Mouse (Mus musculus) intestine, embryonic 15.5 days (tissue): Measurements from ENCODE around the gene Flad1. TPM values are rescaled to one million over a fixed set of nuclear protein-coding genes. Genes with fewer than 3 reads are reported as not detected.
A peak's percentile ranks its signal among the peaks of the same experiment; 100 is the strongest.

ENCODE experiments used
- ATAC-seq: fragments of 200-750 bp; cut with Nextera tagmentation; 2 replicates; pipeline ENCODE4 v1.8.0; 2017; ENCODE audit warnings: moderate TSS enrichment, moderate library complexity
- H3K27ac ChIP-seq: fragments of 300-500 bp; sonication (generic); 2 replicates; pipeline ENCODE4 v1.5.1; 2015; ENCODE audit warnings: mild to moderate bottlenecking, inconsistent platforms
- H3K27me3 ChIP-seq: fragments of 300-500 bp; sonication (generic); replicated peaks from 2 replicates; pipeline ENCODE4 v1.6.1; 2015; ENCODE audit warnings: inconsistent platforms
- H3K36me3 ChIP-seq: fragments of 300-500 bp; sonication (generic); 2 replicates; pipeline ENCODE4 v1.6.1; 2015; ENCODE audit warnings: inconsistent platforms
- H3K4me1 ChIP-seq: fragments of 300-500 bp; sonication (generic); replicated peaks from 2 replicates; pipeline ENCODE4 v1.6.1; 2015; ENCODE audit warnings: inconsistent platforms
- H3K4me2 ChIP-seq: fragments of 300-500 bp; sonication (generic); replicated peaks from 2 replicates; pipeline ENCODE4 v1.6.1; 2015; ENCODE audit warnings: mild to moderate bottlenecking, inconsistent platforms
- H3K4me3 ChIP-seq: fragments of 300-500 bp; sonication (generic); replicated peaks from 2 replicates; pipeline ENCODE4 v1.5.1; 2015; ENCODE audit warnings: inconsistent platforms
- H3K9ac ChIP-seq: fragments of 300-500 bp; sonication (generic); 2 replicates; pipeline ENCODE4 v1.6.1; 2015; ENCODE audit warnings: inconsistent platforms
- H3K9me3 ChIP-seq: fragments of 300-500 bp; sonication (generic); 2 replicates; pipeline ENCODE4 v1.6.1; 2016; ENCODE audit warnings: inconsistent platforms
- WGBS: fragments of 180-500 bp; shearing (Covaris S2); methylation state at CpG from one replicate; pipeline ENCODE4 v1.1.7; 2015; 5-methylcytosine and 5-hydroxymethylcytosine counted together
- polyA plus RNA-seq: library from polyadenylated mRNA; unstranded; fragments of >200 nt; fragmentation: Nextera tagmentation; extraction: Ambion mirVana; gene quantifications from 2 replicates; pipeline ENCODE4 v1.2.1, GENCODE M21; 2015

The Flad1 gene
- polyA plus RNA-seq, 1 experiment from 2014 or later = 32.9 TPM

DNA sequence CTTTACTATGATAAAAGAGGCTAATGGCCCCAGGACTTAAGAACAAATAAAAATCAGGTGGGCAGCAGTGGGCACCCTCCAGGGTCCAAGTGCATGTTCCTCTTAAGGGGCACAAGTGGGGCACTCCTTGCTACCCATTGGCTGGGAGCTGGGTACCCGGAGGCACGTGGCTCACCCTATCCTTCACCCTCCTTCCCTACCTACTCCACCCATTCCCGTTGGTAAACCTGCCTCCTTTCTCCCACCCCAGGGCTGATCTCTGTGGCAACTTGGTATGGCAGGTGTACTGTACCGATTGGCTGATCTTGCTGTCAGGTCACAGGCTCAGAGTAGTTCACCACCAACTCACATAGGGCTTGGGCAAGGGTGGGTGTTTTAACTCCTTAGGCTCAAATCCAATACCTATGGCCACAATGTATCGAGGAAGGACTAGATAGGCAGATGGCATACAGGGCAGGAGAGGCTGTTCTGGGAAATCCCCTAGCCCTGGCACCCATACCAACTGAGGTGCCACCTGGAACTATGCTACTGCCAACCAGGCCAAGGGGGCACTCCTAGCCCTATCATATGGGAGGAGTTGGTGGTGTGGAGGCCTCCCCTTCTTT, 27.9 kb downstream of the Flad1 start:
- Histone ChIP-seq H3K4me1 (peaks cover 58% of the 10 kb centered on the region), H3K4me3 (no peak overlapping the region), H3K27me3 (no peaks in the 10 kb centered on the region), H3K27ac (no peak overlapping the region), H3K9ac (no peak overlapping the region), H3K36me3 (peaks cover 9% of the 10 kb centered on the region; the same call in 1 of the 2 replicates), H3K9me3 (no peaks in the 10 kb centered on the region), H3K4me2 (no peak overlapping the region)
- ATAC-seq = no peak
- WGBS = 85% methylated on average over 5 of the region's 5 CpGs

DNA sequence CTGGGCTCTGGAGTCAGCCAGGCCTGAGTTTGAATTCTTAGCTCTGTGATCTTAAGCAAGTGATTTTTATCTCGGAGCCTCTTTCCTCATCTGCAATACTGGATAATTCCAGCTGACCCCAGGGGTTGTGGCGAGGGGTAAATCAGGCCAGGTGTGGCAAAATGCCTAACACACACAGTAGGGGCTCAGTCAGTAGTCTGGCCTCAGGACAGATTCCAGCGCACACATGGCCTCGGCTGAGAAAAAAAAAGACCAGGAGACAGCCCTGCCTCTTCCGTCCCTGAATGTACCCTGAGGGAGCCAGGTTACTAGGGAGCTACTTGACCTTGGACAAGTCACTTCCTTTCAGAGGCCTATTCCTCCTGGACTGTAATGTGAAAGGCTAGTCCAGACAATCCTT, 28.7 kb downstream of the Flad1 start:
- Histone ChIP-seq H3K4me3 (no peak overlapping the region), H3K27ac (no peak overlapping the region), H3K4me2 (no peak overlapping the region), H3K9me3 (no peaks in the 10 kb centered on the region), H3K9ac (no peak overlapping the region), H3K27me3 (no peaks in the 10 kb centered on the region), H3K4me1 (peaks cover 60% of the 10 kb centered on the region), H3K36me3 (peaks cover 9% of the 10 kb centered on the region; the same call in 1 of the 2 replicates)
- WGBS = 78% methylated on average over 5 of the region's 5 CpGs
- ATAC-seq = no peak

DNA sequence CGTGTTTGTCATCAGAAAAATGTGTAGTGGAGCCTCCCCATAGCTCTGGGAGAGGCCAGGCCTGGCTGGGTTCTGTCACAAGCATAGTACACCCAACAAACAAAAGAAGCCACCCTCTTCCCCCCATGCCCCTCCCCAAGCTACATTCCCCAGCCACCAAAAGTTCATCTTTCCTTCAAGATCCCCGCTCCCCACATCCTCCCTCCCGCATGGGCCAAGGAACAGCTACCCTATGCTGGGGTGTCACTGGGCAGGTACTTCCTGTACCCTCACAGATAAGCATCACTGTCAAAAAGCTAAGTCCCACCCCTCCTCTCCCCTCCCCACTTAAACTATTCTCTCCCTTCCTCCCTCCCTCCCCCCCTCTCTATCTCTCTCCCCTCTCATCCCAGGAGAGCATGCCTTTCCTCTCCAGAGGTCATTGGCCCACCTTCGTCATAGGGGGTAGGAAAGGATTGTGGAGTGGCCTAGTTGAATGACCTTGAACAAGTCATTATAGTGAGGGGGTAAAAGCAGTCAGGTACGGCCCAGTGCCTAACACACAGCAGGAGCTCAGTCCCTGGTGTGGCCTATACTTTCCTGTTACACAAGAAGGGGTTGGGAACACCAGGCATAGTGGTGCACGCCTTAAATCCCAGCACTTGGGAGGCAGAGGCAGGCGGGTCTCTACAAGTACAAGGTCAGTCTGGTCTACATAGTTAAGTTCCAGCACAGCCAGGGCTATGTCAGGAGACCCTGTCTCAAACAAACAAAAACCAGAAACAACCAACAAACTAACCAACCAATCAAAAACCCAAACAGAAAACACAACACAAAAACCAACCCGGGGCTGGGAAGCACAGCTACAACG, 29.4 kb downstream of the Flad1 start:
- H3K4me3 ChIP-seq = no peak overlapping the region
- H3K9me3 ChIP-seq = no peaks in the 10 kb centered on the region
- H3K9ac ChIP-seq = no peak overlapping the region
- peaks cover 9% of the 10 kb centered on the region; the same call in 1 of the 2 replicates for H3K36me3 ChIP-seq
- H3K4me2 ChIP-seq = no peak overlapping the region
- no peaks in the 10 kb centered on the region for H3K27me3 ChIP-seq
- WGBS = 83% methylated on average over 9 of the region's 9 CpGs
- no peak for ATAC-seq
- no peak overlapping the region for H3K27ac ChIP-seq
- H3K4me1 ChIP-seq = peaks cover 58% of the 10 kb centered on the region

DNA sequence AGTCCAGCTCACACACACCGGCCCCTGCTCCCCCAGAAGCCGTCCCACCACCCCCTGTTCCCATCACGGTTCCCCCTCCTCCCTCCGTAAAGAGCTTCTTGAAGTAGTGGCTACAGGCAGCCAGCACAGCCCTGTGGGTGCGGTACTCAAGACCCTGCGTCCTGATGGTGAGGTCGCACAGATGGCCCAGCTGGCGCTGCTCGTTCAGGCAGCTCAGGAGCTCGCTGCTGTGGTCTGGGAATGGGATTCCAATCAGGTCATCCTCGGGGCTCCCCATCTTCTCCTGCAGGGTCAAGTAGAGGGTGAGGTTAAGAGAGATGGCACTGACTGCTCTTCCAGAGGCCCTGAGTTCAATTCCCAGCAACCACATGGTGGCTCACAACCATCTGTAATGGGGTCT, 30.4 kb downstream of the Flad1 start:
- 77% methylated on average over 11 of the region's 11 CpGs for WGBS
- Histone ChIP-seq H3K9me3 (no peaks in the 10 kb centered on the region), H3K4me1 (peaks cover 48% of the 10 kb centered on the region), H3K36me3 (peaks cover 9% of the 10 kb centered on the region; the same call in 1 of the 2 replicates), H3K27me3 (no peaks in the 10 kb centered on the region), H3K4me2 (no peak overlapping the region), H3K9ac (no peak overlapping the region), H3K4me3 (no peak overlapping the region), H3K27ac (no peak overlapping the region)
- ATAC-seq = no peak

DNA sequence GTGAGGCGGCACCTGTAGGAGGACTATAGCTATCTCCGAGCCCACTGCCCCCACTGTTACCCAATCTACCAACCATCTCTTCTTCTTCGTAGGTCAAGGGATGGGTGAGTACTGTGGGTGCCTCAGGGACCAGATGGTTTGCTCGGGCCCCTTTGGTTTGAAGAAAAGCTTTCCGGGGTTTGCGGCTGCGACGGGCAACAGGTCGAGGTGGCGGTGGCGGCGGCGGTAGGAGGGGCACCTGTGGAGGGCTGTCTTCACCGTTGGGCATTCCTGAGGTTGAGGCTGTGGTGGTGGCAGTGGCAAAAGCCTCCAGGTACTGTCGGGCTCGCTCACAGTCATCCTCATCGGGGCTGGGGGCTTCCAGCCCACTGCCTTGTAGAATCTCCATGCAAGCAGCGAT, 31.0 kb downstream of the Flad1 start:
- Histone ChIP-seq H3K27ac (no peak overlapping the region), H3K4me1 (peaks cover 44% of the 10 kb centered on the region), H3K9ac (no peak overlapping the region), H3K9me3 (no peaks in the 10 kb centered on the region), H3K36me3 (peaks cover 9% of the 10 kb centered on the region; the same call in 1 of the 2 replicates), H3K4me3 (no peak overlapping the region), H3K4me2 (no peak overlapping the region), H3K27me3 (no peaks in the 10 kb centered on the region)
- WGBS = 91% methylated on average over 18 of the region's 18 CpGs
- no peak for ATAC-seq

DNA sequence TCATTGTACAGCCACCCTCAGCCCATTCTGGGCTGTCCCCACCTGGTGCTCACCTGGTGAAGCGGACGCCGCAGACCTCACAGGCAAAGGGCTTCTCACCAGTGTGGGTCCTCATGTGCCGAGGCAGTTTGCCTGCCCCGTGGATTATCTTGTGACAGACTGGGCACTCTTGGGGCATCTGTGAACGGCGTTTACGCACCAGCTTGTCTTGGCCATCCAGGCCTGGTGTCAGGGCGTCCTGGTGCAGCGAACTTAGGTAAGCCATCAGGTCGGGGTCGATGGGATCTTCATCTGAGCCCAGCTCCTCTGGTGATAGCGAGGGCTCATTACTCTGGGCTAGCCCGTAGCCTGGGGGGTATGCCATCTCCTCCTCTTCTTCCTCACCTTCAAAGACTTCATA, 31.4 kb downstream of the Flad1 start:
- Histone ChIP-seq H3K27me3 (no peaks in the 10 kb centered on the region), H3K9me3 (no peaks in the 10 kb centered on the region), H3K4me3 (no peak overlapping the region), H3K9ac (no peak overlapping the region), H3K27ac (no peak overlapping the region), H3K4me1 (peaks cover 40% of the 10 kb centered on the region), H3K4me2 (no peak overlapping the region), H3K36me3 (peaks cover 9% of the 10 kb centered on the region; the same call in 1 of the 2 replicates)
- no peak for ATAC-seq
- WGBS = 90% methylated on average over 14 of the region's 14 CpGs

DNA sequence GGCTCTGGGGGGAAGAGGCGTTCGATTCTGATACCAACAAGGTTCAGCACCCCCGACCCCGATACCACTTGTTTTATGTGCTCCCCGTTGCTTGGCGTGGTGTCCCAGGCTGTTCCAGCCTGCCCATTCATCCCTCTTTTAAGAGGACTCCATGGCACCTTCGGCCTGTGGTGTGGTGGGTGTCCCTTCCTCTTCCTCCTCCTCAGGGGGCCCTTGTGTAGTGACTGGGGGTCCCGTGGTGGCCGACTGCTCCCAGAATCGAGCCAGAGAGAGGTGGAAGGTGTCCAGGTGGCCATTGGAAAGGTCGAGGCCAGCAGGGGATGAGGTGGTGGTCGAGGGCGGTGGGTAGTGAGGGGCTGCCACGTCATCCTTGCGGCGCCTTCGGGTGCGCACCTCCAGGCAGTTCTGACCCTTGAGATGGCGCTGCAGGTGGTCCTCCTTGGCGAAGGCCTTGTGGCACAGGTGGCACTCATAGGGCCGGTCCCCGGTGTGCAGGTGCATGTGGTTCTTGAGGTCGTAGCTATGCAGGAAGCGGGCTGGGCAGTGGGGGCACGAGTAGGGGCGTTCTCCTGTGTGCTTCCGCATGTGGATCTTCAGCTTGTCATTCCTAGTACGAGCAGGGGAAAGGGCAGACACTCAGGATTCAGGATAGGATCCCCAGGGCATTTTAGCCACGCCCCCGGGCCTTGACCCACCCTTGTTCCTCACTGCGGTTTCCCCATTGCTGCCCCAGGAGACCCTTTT, 32.1 kb downstream of the Flad1 start:
- H3K9me3 ChIP-seq = no peaks in the 10 kb centered on the region
- WGBS = 85% methylated on average over 31 of the region's 31 CpGs
- H3K27me3 ChIP-seq = no peaks in the 10 kb centered on the region
- peaks cover 9% of the 10 kb centered on the region; the same call in 1 of the 2 replicates for H3K36me3 ChIP-seq
- peaks cover 32% of the 10 kb centered on the region for H3K4me1 ChIP-seq
- H3K27ac ChIP-seq = no peak overlapping the region
- H3K4me2 ChIP-seq = no peak overlapping the region
- no peak for ATAC-seq
- H3K9ac ChIP-seq = no peak overlapping the region
- no peak overlapping the region for H3K4me3 ChIP-seq

DNA sequence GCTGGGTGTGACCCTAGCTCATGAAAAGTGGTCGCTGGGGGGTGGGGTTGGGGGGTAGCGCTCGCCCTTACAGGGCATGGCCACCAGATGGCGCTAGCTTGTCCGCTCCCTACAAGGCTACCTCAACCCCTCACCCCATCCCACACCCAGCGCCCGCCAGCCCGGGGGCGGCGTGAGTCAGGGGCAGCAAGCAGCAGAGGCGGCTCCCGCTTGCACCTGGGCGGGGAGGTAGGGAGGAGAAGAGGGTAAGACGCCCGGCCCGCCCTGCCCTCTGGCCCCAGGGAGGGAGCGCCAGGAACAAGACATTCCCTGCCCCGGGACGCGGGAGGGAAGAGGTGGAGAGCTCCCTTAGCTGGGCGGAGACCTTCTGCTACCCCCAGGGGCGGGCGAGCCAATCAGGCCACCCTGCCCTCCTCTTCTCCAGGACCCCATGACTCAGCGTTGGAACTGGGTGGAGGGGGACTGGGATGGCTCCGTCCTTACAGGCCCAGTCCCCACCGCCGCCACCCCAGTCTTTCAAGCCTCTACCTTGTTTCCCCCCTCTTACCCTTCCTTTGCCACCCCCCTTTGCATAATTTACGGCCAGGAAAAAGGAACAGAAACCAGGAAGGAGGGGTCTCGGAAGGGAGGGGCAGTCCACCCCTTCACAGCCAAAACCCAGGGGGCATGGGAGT, 33.1 kb downstream of the Flad1 start:
- H3K36me3 ChIP-seq = peaks cover 9% of the 10 kb centered on the region; the same call in 1 of the 2 replicates

DNA sequence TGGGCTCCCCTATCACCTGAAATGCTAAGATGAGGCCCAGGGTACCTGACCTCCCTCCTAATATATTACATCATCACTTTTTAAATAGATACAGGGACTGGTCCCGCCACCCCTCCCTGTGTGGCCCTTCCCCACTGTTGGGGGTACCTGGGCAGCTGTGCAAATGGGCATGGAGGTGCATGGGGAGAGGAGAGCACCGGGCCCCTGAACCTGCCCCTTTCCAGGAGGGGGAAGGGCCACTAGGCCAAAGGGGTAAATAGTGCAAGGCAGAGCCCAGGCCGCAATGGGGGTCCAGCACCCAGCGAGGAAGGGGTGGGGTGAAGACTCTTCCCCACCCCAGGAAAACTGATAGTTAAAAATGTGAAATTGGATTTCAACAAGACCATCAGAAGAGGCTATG, 33.8 kb downstream of the Flad1 start:
- Histone ChIP-seq H3K27ac (0 out of 2 replicates have a peak overlapping the region, but pooled peaks have one; percentile 18), H3K4me2 (peak overlapping the region; percentile 72), H3K9ac (peak overlapping the region; percentile 49; the same call in 1 of the 2 replicates), H3K27me3 (no peaks in the 10 kb centered on the region), H3K36me3 (0 out of 2 replicates have a peak, but pooled peaks cover 9% of the 10 kb centered on the region), H3K9me3 (no peaks in the 10 kb centered on the region), H3K4me1 (peaks cover 26% of the 10 kb centered on the region), H3K4me3 (peak overlapping the region; percentile 44; the same call in 1 of the 2 replicates)
- ATAC-seq = no peak; the same call in 1 of the 2 replicates
- 68% methylated on average over 4 of the region's 4 CpGs for whole genome bisulfite sequencing

More for the DNA sequence above, 33.1 kb downstream of the Flad1 start:
- Histone ChIP-seq H3K9me3 (no peaks in the 10 kb centered on the region), H3K9ac (peak overlapping the region; percentile 49), H3K4me3 (peak overlapping the region; percentile 44), H3K27me3 (no peaks in the 10 kb centered on the region), H3K4me2 (peak overlapping the region; percentile 72), H3K27ac (peak overlapping the region; percentile 18; the same call in 1 of the 2 replicates), H3K4me1 (peaks cover 26% of the 10 kb centered on the region)
- WGBS = under 1% methylated on average over 29 of the region's 29 CpGs
- ATAC-seq = peak; percentile 92

DNA sequence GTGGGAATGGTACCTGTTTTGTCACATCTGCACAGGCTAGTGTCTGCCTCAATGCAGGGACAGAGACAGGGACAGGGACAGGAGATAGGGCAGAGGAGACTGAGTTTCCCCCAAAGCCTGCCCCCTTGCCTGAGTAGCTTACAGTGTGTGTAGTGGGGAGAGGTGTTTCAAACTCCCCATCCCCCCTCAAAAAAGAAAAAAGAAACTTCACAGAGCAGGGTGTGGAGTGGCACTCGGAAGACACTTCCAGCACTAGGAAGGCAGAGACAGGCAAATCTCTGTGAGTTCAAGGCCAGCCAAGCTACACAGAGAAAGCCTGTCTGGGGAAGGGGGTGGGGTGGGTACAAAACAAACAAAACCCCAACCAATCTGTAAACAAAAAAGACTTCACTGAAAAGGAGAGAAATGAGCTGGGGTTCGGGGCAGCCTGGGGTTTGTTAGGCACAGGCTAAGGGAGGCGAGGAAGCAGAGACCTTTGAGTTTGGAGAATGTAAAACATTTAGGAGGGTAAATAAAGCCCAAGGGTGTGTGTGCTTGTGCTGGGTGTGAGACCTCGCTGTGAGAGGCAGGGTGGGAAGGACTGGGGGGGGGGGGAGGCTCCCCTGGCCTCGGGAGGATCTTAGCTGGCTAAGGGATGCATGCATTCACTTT, 38.0 kb downstream of the Flad1 start:
- ATAC-seq = no peak

DNA sequence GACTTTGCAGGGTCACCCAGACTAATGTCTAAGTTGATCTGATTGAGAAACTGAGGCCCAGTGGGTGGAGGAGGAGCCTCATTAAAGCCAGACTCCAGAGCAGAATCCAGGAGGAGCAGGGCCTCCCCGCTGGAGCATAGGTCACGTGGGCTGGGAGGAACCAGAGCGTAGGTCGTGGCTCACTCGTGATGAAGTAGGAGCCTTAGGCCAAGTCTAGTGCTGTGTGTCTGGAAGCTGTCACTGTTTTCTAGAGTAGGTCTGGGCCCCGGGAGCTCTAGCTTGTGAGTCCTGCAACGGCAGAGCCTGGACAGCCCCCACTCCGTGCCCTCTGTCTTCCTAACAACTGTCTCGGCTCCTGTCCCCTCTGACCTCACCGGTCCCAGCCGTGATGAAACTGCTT, 44.3 kb downstream of the Flad1 start:
- no peak overlapping the region for H3K4me3 ChIP-seq
- H3K9ac ChIP-seq = 0 out of 2 replicates have a peak overlapping the region, but pooled peaks have one; percentile 5
- no peaks in the 10 kb centered on the region for H3K27me3 ChIP-seq
- no peak overlapping the region for H3K4me2 ChIP-seq
- ATAC-seq = peak; percentile 64
- H3K27ac ChIP-seq = no peak overlapping the region
- H3K36me3 ChIP-seq = no peaks in the 10 kb centered on the region
- WGBS = 35% methylated on average over 11 of the region's 11 CpGs
- H3K9me3 ChIP-seq = no peaks in the 10 kb centered on the region
- H3K4me1 ChIP-seq = peaks cover 9% of the 10 kb centered on the region

More for the DNA sequence above, 38.0 kb downstream of the Flad1 start:
- no peaks in the 10 kb centered on the region for H3K36me3 ChIP-seq
- WGBS = 38% methylated on average over 5 of the region's 5 CpGs
- 0 out of 2 replicates have a peak overlapping the region, but pooled peaks have one; percentile 32 for H3K27ac ChIP-seq
- no peak overlapping the region for H3K9ac ChIP-seq
- no peak overlapping the region for H3K4me2 ChIP-seq
- H3K27me3 ChIP-seq = no peaks in the 10 kb centered on the region
- no peaks in the 10 kb centered on the region for H3K9me3 ChIP-seq
- H3K4me3 ChIP-seq = no peak overlapping the region
- H3K4me1 ChIP-seq = peaks cover 11% of the 10 kb centered on the region
